9 mouse cellular contexts compared by ENCODE assay signal in genomic region chr6:124755831-124756595, GRCm38 (mm10). TPM values are rescaled to one million over a fixed set of nuclear protein-coding genes. Genes with fewer than 3 reads are reported as not detected.
A peak's percentile ranks its signal among the peaks of the same experiment; 100 is the strongest.
DNase-seq lines count a peak whose midpoint lies in the region; ATAC-seq lines count a peak whose summit lies in the region.
"Had no signal": no experiment of that assay in that cellular context is flagged by ENCODE, and none has a peak within 500 bp of the region (broad histone marks: within the 10 kb centered on the region; RNA-seq: fewer than 3 reads in every experiment).

Gm45234 (minus strand) TSS chr6:124756021.
Atn1 (minus strand) TSS chr6:124756524.

- peak within 1 kb of the TSS; percentile 92 for H3K4me2 ChIP-seq in hindbrain, embryonic 13.5 days
- H3K4me2 ChIP-seq in limb, embryonic 15.5 days, result peak within 1 kb of the TSS; percentile 62
- peak within 1 kb of the TSS; percentile 70 for H3K4me2 ChIP-seq in midbrain, embryonic 14.5 days (ENCODE audit: low read length)

- H3K4me3 ChIP-seq in hindbrain, embryonic 13.5 days, result peak within 1 kb of the TSS; percentile 80
- peak within 1 kb of the TSS; percentile 78 for H3K4me3 ChIP-seq in limb, embryonic 15.5 days
- H3K4me3 ChIP-seq in midbrain, embryonic 14.5 days (replicated peaks; ENCODE audit: low read depth, low read length), result peak within 1 kb of the TSS; percentile 79

- H3K4me1 ChIP-seq in hindbrain, embryonic 13.5 days (replicated peaks), result peaks cover 60% of the 10 kb centered on the region
- H3K4me1 ChIP-seq in limb, embryonic 15.5 days, result peaks cover 48% of the 10 kb centered on the region
- H3K4me1 ChIP-seq in midbrain, embryonic 14.5 days (ENCODE audit: control insufficient read depth, insufficient read depth, low read length), result peaks cover 41% of the 10 kb centered on the region

- H3K9me3 ChIP-seq in hindbrain, embryonic 13.5 days, result no peaks in the 10 kb centered on the region
- H3K9me3 ChIP-seq in limb, embryonic 15.5 days, result no peaks in the 10 kb centered on the region
- H3K9me3 ChIP-seq in midbrain, embryonic 14.5 days (ENCODE audit: control insufficient read depth, low read length), result no peaks in the 10 kb centered on the region

- peak; percentile 38 for DNase-seq in thymus, postnatal 25 days
- no peak for DNase-seq in thymus, adult 18-20 months
- peak; percentile 80 for DNase-seq in cerebellum, adult 11-12 months
- DNase-seq in forelimb bud, embryonic 11.5 days (ENCODE audit: low read depth, low spot score), result peak; percentile 59
- peak; percentile 82 for DNase-seq in midbrain, embryonic 14.5 days
- DNase-seq in urinary bladder, postnatal 25 days (ENCODE audit: low spot score), result peak; percentile 61

- ATAC-seq in hindbrain, embryonic 13.5 days (ENCODE audit: low FRiP score), result peak; percentile 45
- ATAC-seq in limb, embryonic 15.5 days (ENCODE audit: insufficient number of reproducible peaks, low FRiP score, low TSS enrichment, low read depth), result peak; percentile 59
- ATAC-seq in midbrain, embryonic 14.5 days (ENCODE audit: low FRiP score, low TSS enrichment), result peak; percentile 66

- peak within 1 kb of the TSS; percentile 95 for H3K9ac ChIP-seq in hindbrain, embryonic 13.5 days
- peak within 1 kb of the TSS; percentile 98 for H3K9ac ChIP-seq in limb, embryonic 15.5 days
- H3K9ac ChIP-seq in midbrain, embryonic 14.5 days (replicated peaks; ENCODE audit: low read length), result peak within 1 kb of the TSS; percentile 93

- 0 out of 2 replicates have a peak, but pooled peaks cover 3% of the 10 kb centered on the region for H3K36me3 ChIP-seq in hindbrain, embryonic 13.5 days
- peaks cover 7% of the 10 kb centered on the region for H3K36me3 ChIP-seq in limb, embryonic 15.5 days
- H3K36me3 ChIP-seq in midbrain, embryonic 14.5 days (ENCODE audit: control insufficient read depth, insufficient read depth, low read length), result peaks cover 6% of the 10 kb centered on the region; the same call in 1 of the 2 replicates

- H3K27ac ChIP-seq in hindbrain, embryonic 13.5 days, result peak within 1 kb of the TSS; percentile 99
- peak within 1 kb of the TSS; percentile 99 for H3K27ac ChIP-seq in limb, embryonic 15.5 days
- peak within 1 kb of the TSS; percentile 97 for H3K27ac ChIP-seq in midbrain, embryonic 14.5 days (replicated peaks; ENCODE audit: low read depth, low read length)

- under 1% methylated on average over 48 of the region's 100 CpGs for WGBS in hindbrain, embryonic 13.5 days
- under 1% methylated on average over 54 of the region's 100 CpGs for WGBS in limb, embryonic 15.5 days
- WGBS in midbrain, embryonic 14.5 days, result 1% methylated on average over 65 of the region's 100 CpGs

- H3K27me3 ChIP-seq in hindbrain, embryonic 13.5 days, result no peaks in the 10 kb centered on the region
- H3K27me3 ChIP-seq in limb, embryonic 15.5 days, result no peaks in the 10 kb centered on the region
- H3K27me3 ChIP-seq in midbrain, embryonic 14.5 days (ENCODE audit: control insufficient read depth, insufficient read depth, low read length), result no peaks in the 10 kb centered on the region

RNA-seq across cellular contexts. Expression of gene Gm45234, which starts in this region (rescaled TPM):
- polyA plus RNA-seq in hindbrain, embryonic 13.5 days (2015; fragmentation: Nextera tagmentation; extraction: Ambion mirVana), result not detected in 2 replicates
- polyA plus RNA-seq in limb, embryonic 15.5 days (2015; fragmentation: Nextera tagmentation; extraction: Ambion mirVana), result 0.10 TPM in 1 of 2 replicates, not detected in the other
- not detected in 2 replicates for polyA plus RNA-seq in midbrain, embryonic 14.5 days (2014; fragmentation: Nextera tagmentation; extraction: Ambion mirVana)
- polyA plus RNA-seq: frontal cortex, adult 2 months had no signal

RNA-seq across cellular contexts. Expression of gene Atn1, which starts in this region (rescaled TPM):
- polyA plus RNA-seq in hindbrain, embryonic 13.5 days (2015; fragmentation: Nextera tagmentation; extraction: Ambion mirVana), result 21.6 and 22.7 TPM in 2 replicates
- polyA plus RNA-seq in limb, embryonic 15.5 days (2015; fragmentation: Nextera tagmentation; extraction: Ambion mirVana), result 15.1 and 15.7 TPM in 2 replicates
- polyA plus RNA-seq in midbrain, embryonic 14.5 days (2014; fragmentation: Nextera tagmentation; extraction: Ambion mirVana), result 24.4 and 32.3 TPM in 2 replicates

Comparison
In these comparisons a context has a peak if more than half of its experiments do, and no peak if none do; other contexts are left out.
1. DNase-seq: peak in thymus, postnatal 25 days (single experiment), cerebellum, adult 11-12 months (single experiment), forelimb bud, embryonic 11.5 days (single experiment), midbrain, embryonic 14.5 days (single experiment) and urinary bladder, postnatal 25 days (single experiment); none in thymus, adult 18-20 months (0 of 2).
2. Peak in every context shown above with its lines, with median percentiles within 50 percentile points of each other: ATAC-seq, H3K27ac ChIP-seq, H3K4me2 ChIP-seq, H3K4me3 ChIP-seq and H3K9ac ChIP-seq.